Mouse (Mus musculus) liver, embryonic 14.5 days (tissue): ENCODE results near the gene Psip1. TPM values are rescaled to one million over a fixed set of nuclear protein-coding genes. Genes with fewer than 3 reads are reported as not detected.
A peak's percentile ranks its signal among the peaks of the same experiment; 100 is the strongest.

Source experiments
- ATAC-seq: fragments of 200-750 bp; cut with Nextera tagmentation; 2 replicates; pipeline ENCODE4 v1.8.0; 2017; ENCODE audit warnings: moderate number of reproducible peaks, mild to moderate bottlenecking, moderate library complexity; ENCODE audit not compliant: insufficient read depth
- DNase-seq, 3 experiments: peaks; one replicate each; pipeline ENCODE4 v3.0.0-alpha.2; 2012 to 2013; ENCODE audit warnings: low read depth in 3 of 3, low spot score in 3 of 3
- H3K27ac ChIP-seq: fragments of 300-500 bp; sonication (generic); 2 replicates; pipeline ENCODE4 v1.5.1; 2014; ENCODE audit warnings: moderate library complexity, mild to moderate bottlenecking, control low read depth, inconsistent platforms
- H3K27me3 ChIP-seq: fragments of 300-500 bp; sonication (generic); 2 replicates; pipeline ENCODE4 v1.6.1; 2014; ENCODE audit warnings: mild to moderate bottlenecking, low read length, moderate library complexity; ENCODE audit not compliant: control insufficient read depth, insufficient read depth
- H3K36me3 ChIP-seq: fragments of 300-500 bp; sonication (generic); replicated peaks from 2 replicates; pipeline ENCODE4 v1.6.1; 2014; ENCODE audit warnings: low read depth; ENCODE audit not compliant: control insufficient read depth, insufficient read depth
- H3K4me1 ChIP-seq, 2 experiments: fragments of 200-500 bp in 1 of 2; fragments of 300-500 bp in 1 of 2; sonication (generic) in 1 of 2; replicated peaks; 2 replicates each; pipeline ENCODE4 v1.6.1; 2012 to 2014; ENCODE audit warnings: antibody characterized with exemption in 1 of 2, inconsistent platforms in 1 of 2, low read length in 1 of 2; ENCODE audit not compliant: control insufficient read depth in 2 of 2, insufficient read depth in 2 of 2
- H3K4me2 ChIP-seq: fragments of 300-500 bp; sonication (generic); 2 replicates; pipeline ENCODE4 v1.6.1; 2014; ENCODE audit warnings: low read depth, mild to moderate bottlenecking, control low read depth, moderate library complexity
- H3K4me3 ChIP-seq, 2 experiments: fragments of 200-500 bp in 1 of 2; fragments of 300-500 bp in 1 of 2; sonication (generic) in 1 of 2; 2 replicates each; pipeline ENCODE4 v1.5.1; 2012 to 2014; ENCODE audit warnings: low read depth in 2 of 2, low read length in 2 of 2, mild to moderate bottlenecking in 2 of 2, control low read depth in 1 of 2, inconsistent platforms in 1 of 2, moderate library complexity in 1 of 2; ENCODE audit not compliant: insufficient read depth in 1 of 2
- H3K9ac ChIP-seq: fragments of 300-500 bp; sonication (generic); replicated peaks from 2 replicates; pipeline ENCODE4 v1.6.1; 2014; ENCODE audit warnings: mild to moderate bottlenecking, control low read depth, moderate library complexity
- H3K9me3 ChIP-seq: fragments of 300-500 bp; sonication (generic); 2 replicates; pipeline ENCODE4 v1.6.1; 2016; ENCODE audit warnings: low read length, mixed read lengths; ENCODE audit not compliant: control insufficient read depth
- CTCF ChIP-seq: IDR thresholded peaks from 2 replicates; pipeline ENCODE4 v1.5.1; 2016; ENCODE audit warnings: antibody characterized with exemption, low read depth, control low read depth
- EP300 ChIP-seq: IDR thresholded peaks from 2 replicates; pipeline ENCODE4 v1.6.1; 2016; ENCODE audit warnings: antibody characterized with exemption, low read depth
- WGBS: fragments of 180-500 bp; shearing (Covaris S2); extraction: QIAGEN DNeasy Blood & Tissue Kit; methylation state at CpG from one replicate; pipeline ENCODE4 v1.1.7; 2014; ENCODE audit not compliant: insufficient replicate concordance; 5-methylcytosine and 5-hydroxymethylcytosine counted together
- polyA plus RNA-seq, 2 experiments: library from polyadenylated mRNA; depleted of rRNA in 1 of 2; stranded (reverse) in 1 of 2; unstranded in 1 of 2; fragments of >200 nt; fragmentation: Nextera tagmentation in 1 of 2; extraction: Ambion mirVana in 1 of 2; gene quantifications; 2 replicates each; pipeline versions ENCODE4 v1.2.1 to v1.2.3; 2012 to 2014

The Psip1 gene
- polyA plus RNA-seq, 2 experiments: 41.4 to 54.7 TPM

GRCm38 (mm10) chr4:83464827-83465226, 21.4 kb downstream of the Psip1 start:
- no peaks in the 10 kb centered on the region for H3K9me3 ChIP-seq
- no peak overlapping the region for H3K27ac ChIP-seq
- peaks cover 65% of the 10 kb centered on the region for H3K36me3 ChIP-seq
- no peak overlapping the region for H3K4me2 ChIP-seq
- DNase-seq (no peak), ATAC-seq (no peak)
- WGBS: 66% methylated on average over 7 of the region's 7 CpGs
- no peak overlapping the region for H3K9ac ChIP-seq
- no peaks in the 10 kb centered on the region for H3K27me3 ChIP-seq
- H3K4me1 ChIP-seq: no peaks in the 10 kb centered on the region
- no peak overlapping the region for H3K4me3 ChIP-seq
- TF ChIP-seq EP300: no peak
- no peak for TF ChIP-seq CTCF

- Histone ChIP-seq H3K4me1 (no peaks in the 10 kb centered on the region), H3K9me3 (no peaks in the 10 kb centered on the region), H3K27me3 (no peaks in the 10 kb centered on the region), H3K4me2 (no peak overlapping the region), H3K4me3 (no peak overlapping the region), H3K36me3 (peaks cover 67% of the 10 kb centered on the region), H3K9ac (no peak overlapping the region), H3K27ac (no peak overlapping the region)
- TF ChIP-seq EP300: no peak
- TF ChIP-seq CTCF: no peak
- DNase-seq (no peak), ATAC-seq (no peak)
- 84% methylated on average over 5 of the region's 5 CpGs for WGBS
Measured at GRCm38 (mm10) chr4:83460106-83460505, 26.2 kb downstream of the Psip1 start.

GRCm38 (mm10) chr4:83450785-83451184, 35.5 kb downstream of the Psip1 start:
- H3K27me3 ChIP-seq: no peaks in the 10 kb centered on the region
- no peak overlapping the region for H3K9ac ChIP-seq
- no peaks in the 10 kb centered on the region for H3K9me3 ChIP-seq
- no peaks in the 10 kb centered on the region for H3K4me1 ChIP-seq
- H3K36me3 ChIP-seq: peaks cover 52% of the 10 kb centered on the region
- 86% methylated on average over 4 of the region's 4 CpGs for WGBS
- no peak overlapping the region for H3K4me3 ChIP-seq
- no peak for TF ChIP-seq CTCF
- TF ChIP-seq EP300: no peak
- no peak overlapping the region for H3K27ac ChIP-seq
- DNase-seq: no peak
- H3K4me2 ChIP-seq: no peak overlapping the region
- ATAC-seq: no peak

GRCm38 (mm10) chr4:83441050-83441449, 45.2 kb downstream of the Psip1 start:
- Histone ChIP-seq H3K27ac (no peak overlapping the region), H3K9me3 (no peaks in the 10 kb centered on the region), H3K9ac (no peak overlapping the region), H3K4me3 (no peak overlapping the region), H3K4me2 (no peak overlapping the region), H3K4me1 (no peaks in the 10 kb centered on the region), H3K36me3 (peaks cover 20% of the 10 kb centered on the region), H3K27me3 (no peaks in the 10 kb centered on the region)
- WGBS: 73% methylated on average over 4 of the region's 4 CpGs
- TF ChIP-seq CTCF (no peak), EP300 (no peak)
- no peak for DNase-seq
- ATAC-seq: no peak

GRCm38 (mm10) chr4:83439045-83439444, 47.2 kb downstream of the Psip1 start:
- H3K4me2 ChIP-seq: no peak overlapping the region
- 24% methylated on average over 5 of the region's 5 CpGs for WGBS
- H3K9me3 ChIP-seq: no peaks in the 10 kb centered on the region
- ATAC-seq (no peak), DNase-seq (peak in 1 of 3 experiments; percentile 3)
- TF ChIP-seq EP300 (no peak), CTCF (no peak)
- H3K9ac ChIP-seq: no peak overlapping the region
- peaks cover 25% of the 10 kb centered on the region for H3K36me3 ChIP-seq
- no peak overlapping the region for H3K27ac ChIP-seq
- no peaks in the 10 kb centered on the region for H3K4me1 ChIP-seq
- H3K27me3 ChIP-seq: no peaks in the 10 kb centered on the region
- H3K4me3 ChIP-seq: no peak overlapping the region

- no peak for DNase-seq
- H3K9me3 ChIP-seq: no peaks in the 10 kb centered on the region
- no peak overlapping the region for H3K4me3 ChIP-seq
- H3K9ac ChIP-seq: no peak overlapping the region
- no peaks in the 10 kb centered on the region for H3K4me1 ChIP-seq
- no peak for TF ChIP-seq CTCF
- no peak for TF ChIP-seq EP300
- peaks cover 25% of the 10 kb centered on the region for H3K36me3 ChIP-seq
- H3K27me3 ChIP-seq: no peaks in the 10 kb centered on the region
- no peak overlapping the region for H3K27ac ChIP-seq
- H3K4me2 ChIP-seq: no peak overlapping the region
- no peak for ATAC-seq
Measured at GRCm38 (mm10) chr4:83438116-83438515, 48.1 kb downstream of the Psip1 start.
